Mouse (Mus musculus) NIH3T3 (cell line): ENCODE measurements at regions not wholly inside any gene's neighbourhood (a gene's known extent, or its start where the extent isn't known, plus 50 kb on each side); places are given as distances from the start of the nearest gene placed in this dataset.

Experiments used
- DNase-seq: peaks from one replicate; pipeline ENCODE4 v3.0.0-alpha.2; 2012; ENCODE audit warnings: low read depth

DNA sequence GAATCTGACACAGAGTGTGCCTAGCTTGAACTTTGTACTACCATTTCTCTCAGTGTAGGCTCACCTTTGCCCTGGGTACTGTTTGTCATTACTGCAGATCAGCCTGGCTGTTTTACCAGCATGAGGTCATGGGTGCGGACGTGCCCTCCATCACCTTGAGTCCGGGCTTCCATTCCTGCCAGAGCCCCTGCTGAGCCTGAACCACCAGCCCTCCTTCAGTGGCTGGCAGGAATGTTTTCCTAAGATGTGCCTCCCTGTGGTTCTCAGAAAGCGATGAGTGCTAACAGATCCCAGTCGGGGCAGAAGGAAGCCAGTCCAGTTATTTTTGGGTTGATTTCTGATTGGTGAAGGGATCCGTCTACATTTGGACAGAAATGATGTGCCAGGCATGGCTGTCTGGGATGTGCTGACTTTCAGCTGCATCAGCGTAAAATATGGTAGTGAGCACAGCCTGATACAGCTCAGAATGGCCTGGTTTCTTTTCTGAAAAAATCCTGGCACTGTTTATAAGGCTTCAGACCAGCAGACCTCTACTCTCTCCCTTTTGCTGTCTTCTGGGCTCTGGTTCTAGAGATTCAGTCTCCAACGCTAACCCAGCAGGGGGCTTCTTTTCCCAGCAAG, 324.0 kb upstream of the Nfe2l3 start:
- no peak for DNase-seq

DNA sequence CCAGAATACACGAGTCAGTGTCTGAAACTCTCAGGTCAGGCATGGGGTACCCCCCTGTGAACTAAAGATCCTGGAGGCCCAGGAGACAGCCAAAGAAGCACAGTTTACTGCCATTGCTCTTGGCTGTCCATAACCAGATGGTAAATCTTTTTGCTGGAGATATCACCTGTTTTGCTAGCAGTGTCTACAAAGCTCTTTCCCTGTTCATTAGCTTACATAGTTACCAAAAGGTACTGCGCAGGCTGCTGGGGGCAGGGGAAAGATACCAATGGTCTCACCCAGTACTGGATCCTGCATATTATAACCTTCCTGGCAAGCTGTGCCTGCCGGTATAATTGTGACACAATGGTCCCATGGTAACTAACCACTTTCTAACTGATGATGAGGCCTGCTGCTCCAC, 321.9 kb upstream of the Nfe2l3 start:
- no peak for DNase-seq

DNA sequence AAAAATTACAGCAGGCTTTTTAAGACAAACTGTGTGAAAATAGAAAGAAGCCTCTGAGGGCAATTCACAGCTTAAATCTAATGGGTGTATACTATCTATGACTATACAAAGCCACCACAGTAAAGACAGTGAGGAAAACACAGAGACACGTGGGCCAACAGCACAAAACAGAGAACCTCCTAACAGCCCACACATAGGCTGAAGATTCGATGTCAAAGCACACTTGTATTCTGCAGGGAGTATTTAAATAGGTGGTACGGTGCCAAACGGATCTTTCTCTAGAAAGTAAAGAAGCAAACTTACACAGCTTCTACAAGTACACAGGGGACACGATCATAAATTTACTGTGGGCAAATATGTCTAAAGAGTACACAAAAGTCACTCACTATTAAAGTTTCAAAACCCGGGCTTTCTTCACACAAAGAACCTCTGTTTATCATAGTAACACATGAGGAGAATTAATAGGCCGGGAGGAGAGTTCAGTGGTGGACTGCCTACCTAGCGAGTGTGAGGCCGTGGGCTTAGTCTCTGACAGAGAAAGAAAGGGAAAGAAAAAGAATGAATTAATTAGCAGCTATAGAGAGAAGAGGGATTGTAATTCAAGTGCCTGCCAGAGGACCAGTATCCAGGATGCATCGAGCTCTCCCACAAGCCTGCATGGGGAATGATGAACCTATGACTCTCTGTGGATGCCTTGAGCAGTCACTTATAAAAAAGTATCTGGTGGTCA, 317.7 kb upstream of the Nfe2l3 start:
- no peak for DNase-seq

DNA sequence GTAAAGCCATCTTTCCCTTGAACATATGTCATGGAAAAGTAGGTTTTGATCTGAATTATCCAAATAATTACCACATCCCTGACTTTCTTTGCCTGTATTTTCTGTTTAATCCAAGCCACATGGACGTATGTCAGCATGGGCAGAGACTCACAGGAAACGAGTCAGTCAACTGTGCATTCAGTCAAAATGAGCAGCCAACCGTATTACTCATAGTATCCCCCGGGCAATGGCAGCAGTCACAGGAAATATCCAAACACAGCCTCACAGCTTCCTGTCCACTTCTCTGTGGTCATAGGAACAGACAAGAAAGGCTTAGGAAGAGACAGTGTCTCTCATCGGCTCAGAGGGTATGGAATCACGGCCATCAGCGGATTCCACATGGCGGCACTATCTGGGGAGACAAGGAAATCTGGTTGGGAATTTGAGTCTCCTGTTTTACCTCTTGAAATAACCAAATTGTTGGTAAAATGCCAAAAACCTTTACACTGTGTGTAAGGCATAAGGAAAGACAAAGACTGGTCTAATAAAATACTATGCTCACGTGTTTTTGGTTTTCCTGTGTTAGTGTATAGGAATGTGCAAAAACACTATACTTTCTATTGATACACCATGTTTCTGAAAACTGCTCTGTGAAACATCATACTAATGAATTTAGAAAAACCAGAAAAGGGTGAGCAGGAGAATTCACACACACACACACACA, 313.5 kb upstream of the Nfe2l3 start:
- DNase-seq, result peak; percentile 92

DNA sequence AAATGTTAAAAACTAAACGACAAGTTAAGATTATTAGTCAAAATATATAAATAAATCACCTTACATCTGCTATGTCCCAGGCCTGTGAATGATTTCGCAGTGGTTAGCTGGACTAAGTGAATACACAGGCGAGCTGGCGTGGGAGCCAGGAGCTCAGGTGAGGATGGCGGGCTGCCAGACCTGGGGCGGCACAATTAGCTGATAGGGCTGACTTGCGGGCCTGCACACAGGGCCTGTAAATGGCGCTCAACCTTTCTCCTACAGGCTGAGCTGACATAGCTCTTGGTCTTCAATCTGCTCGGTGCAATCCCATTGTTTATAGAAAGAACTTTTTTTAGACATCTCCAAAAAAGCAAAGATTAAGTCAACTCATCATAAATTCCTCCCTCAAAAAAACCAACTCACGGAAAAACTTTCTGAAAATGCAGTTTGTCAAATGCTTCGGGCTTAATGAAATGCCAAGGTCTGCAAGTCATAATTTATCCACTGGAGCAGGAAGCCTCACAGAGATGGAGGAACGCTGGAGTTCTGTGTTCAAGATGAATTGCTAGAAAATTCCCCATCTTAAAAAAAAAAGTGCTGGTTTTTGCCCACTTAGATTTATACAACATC, 312.7 kb upstream of the Nfe2l3 start:
- DNase-seq, result peak; percentile 69

DNA sequence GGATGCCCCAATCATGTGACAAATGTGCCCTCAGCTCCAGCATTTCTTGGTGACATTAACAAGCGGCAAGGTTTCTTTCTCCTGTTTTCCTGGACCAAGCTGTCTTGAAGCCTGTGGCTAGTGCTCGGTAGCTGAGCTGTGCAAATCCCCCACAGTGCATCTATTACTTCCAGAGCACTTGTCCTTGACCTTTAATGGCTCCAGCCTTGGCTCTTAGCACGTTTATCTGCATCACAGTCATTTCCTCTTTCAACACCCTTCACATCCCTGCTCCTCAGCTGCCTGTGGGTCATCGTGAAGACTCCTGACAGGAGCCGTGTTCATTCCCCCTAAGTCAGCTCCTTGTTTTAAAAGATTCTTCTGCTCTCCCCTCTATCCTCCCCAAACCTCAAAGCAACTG, 309.5 kb upstream of the Nfe2l3 start:
- DNase-seq, result peak; percentile 31

DNA sequence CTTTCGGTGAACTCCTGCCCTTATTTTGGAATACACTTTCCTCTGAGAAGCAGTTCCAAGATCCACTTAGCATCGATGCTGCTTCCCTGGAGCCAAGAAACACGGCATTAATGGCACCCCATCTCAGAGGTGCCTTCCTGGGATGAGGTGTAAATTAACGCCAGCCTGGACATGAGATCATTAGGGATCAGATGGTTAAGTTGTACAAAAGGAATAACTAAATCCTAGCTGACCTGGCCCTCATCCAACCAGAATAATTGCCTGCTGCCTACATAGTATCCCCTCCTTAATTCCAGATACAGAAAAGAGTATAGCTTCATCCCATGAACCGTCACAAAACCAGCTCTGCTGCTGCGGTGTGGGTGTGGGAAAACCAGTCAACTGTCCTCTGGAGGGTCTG, 304.6 kb upstream of the Nfe2l3 start:
- DNase-seq, result no peak

DNA sequence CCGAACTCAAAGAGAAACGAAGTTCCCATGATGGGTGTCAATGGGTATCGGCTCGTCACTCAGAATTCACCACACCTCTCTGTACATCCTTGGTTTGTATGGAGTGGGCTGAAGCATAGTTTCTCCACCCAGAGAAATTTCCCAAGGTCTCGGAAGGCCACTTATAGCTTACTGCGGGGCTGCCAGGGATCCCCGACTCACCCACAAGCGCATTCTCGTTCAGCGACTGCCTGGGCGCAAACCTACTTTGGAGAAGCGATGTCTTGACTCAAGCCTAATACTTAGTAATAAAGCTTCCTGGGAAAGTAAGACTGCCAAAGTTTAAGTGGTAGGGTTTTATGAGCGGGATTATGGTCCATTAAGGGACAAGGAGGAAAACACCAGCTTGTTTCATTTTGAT, 303.4 kb upstream of the Nfe2l3 start:
- no peak for DNase-seq

DNA sequence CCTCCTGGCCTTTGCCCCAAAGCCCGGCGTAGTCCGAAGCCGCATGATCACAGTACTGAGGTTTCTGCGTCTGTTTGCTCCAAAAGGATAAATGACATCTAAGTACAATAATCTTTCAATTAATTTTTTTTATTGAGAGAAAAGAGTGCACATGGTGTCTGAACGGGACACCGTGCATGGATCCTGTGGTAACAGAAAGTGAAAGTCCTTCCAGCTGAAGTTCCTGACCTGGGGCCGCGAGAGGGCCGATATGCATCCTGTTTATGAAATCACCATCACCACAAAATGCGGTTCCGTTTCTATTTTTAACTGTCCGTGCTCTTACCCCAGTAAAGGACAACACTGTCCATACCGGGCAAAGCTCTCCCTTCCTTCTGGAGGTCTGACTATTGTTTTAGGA, 302.9 kb upstream of the Nfe2l3 start:
- no peak for DNase-seq

DNA sequence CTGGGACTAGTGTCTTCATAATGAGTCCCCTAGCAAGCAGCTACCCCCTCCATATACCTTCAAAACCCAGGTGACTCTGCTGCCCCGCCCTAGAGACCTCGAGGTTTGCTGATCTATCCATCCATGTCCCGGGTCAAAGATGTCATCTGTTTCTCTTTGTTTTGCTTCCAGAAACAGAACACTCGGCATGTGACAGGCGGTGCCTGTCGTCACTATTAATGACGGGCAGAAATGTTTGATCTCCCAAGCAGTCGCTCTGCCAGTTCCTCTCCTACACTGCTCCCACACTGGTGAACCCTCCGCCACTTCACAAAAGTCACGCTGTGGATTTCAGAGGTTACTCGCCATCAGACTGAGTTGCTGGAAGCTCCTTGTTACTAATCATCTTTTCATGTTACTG, 287.7 kb upstream of the Nfe2l3 start:
- DNase-seq, result no peak

DNA sequence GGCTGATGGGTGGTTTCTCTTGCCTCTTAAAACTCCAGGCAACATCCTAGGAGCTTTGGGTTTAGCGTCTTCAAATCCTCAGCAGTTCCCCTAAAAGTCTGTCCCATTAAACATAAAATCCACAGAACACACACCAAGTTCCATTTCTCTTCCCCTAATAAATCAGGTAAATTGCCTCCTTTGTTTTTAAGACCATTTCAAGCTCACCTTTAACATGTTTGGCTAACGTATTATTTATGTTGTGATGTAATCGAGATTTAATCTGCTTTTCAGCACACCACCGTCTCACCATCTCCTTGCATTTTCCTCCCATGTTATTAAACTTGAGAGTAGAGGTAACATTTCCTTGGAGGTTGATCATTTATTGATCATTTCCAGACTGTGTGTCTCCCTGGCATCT, 286.6 kb upstream of the Nfe2l3 start:
- no peak for DNase-seq

DNA sequence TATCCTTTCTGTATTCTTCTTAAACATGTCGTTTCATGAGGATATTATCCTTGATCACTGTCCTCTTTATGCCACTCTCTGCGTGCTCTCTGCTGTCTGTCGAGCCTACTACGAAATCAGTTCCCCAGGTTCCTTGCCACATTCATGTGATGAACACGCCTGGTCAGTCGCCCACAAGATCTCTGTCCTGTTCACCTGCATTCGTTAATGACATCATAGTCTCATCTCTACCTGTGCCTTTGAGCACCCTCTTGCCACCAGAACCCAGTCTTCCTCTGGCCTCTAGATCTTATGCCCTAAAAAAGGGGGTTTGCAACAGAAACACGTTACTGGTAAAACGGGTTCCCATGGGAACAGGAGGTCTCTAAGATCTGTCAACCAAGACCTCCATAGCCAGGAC, 283.6 kb upstream of the Nfe2l3 start:
- DNase-seq, result no peak

DNA sequence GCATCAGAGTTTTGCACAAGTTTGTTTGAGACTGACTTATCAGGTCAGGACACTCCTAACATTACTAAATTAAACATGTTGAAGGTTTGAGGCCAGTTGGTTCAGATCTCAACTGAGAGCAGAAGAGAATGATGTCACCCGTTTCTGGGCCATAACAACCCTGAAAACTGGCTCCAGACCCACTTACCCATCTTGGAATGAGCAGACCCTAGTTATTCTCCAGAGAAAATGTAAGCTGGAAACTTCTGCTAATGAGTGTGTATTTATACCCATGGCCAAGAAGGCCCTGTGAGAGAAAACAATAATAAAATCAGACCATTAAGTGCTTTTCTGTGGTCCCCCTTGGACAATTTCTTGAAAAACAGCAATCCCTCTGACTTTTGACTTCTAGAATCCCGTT, 282.4 kb upstream of the Nfe2l3 start:
- peak; percentile 27 for DNase-seq

DNA sequence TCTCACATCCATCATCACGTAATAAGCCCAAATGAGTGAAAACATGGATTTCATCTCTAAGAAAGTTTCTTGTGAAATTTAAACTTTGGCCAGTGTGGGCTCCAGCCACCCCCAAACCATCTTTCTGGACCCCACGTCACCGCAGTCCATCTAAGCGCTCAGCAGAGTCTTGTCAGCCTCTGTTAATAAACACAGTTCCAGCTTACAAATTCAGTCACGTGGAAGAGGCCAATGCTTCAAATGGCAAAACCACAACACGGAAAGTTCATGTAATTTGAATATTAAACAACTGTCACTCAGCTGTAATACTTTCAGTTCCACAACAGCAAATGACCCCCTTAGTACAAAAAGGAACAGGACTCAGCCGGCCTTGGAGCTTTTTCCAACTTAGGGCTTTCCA, 282.0 kb upstream of the Nfe2l3 start:
- no peak for DNase-seq

DNA sequence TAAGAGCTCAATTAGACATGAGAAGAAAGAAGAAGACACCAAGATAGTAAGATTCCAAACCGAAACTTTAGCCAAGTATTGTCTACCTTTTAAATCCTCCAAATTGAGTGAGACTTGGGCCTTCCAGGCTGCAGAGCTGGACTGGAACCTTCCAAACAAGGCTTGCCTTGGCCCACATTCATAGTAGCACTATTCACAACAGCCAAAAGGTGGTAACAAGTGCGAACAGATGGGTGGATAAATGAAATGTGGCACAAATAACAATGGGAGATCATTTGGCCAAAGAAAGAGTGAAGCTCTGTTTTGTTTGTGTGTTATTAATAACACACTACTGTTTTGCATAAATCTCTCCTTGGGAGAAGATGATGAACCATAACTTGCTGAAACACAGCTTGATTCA, 281.6 kb upstream of the Nfe2l3 start:
- no peak for DNase-seq

DNA sequence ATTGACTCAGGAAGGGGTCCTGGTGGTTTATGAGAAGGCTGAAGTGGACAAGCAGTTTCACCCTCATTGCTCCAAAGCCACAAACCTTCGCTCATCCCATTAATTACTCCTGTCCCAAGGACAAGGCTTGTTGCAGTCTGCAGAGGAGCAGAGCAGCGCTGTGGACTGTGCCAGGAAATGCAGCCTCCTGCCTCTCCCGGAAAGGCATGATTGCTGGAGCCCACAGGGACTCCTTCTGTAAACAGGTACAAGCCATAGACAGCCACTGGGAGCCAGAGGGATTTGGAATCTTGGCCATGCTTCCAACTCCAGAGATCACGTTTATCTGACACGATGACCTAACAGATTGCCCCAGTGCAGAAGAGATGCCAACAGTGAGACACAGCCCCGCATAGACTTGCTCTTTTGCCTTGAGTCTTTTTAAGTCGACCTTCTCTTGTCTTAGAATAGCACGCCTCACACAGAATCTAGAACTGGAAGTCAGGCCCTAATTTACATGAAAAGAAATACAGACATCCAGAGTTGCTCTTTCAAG, 275.6 kb upstream of the Nfe2l3 start:
- DNase-seq, result peak; percentile 55

DNA sequence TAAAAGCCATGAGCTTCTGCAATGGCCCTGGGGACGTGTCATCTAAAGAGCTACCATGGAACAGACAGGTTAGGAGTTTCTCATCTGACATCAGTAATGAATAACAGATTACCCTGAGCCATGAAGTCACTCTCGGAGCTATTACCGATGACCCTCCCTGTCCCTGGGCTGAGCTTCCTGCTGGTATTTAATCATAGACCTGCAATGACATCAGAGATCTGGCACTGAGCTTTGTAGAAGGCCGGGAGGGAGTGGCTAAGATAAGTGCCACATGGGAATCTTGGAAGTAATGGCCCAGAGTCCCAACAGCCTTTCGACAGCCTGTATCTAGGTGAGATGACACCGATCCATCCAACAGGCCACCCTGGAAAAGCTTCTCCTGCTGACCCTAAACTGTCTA, 271.3 kb upstream of the Nfe2l3 start:
- no peak for DNase-seq

DNA sequence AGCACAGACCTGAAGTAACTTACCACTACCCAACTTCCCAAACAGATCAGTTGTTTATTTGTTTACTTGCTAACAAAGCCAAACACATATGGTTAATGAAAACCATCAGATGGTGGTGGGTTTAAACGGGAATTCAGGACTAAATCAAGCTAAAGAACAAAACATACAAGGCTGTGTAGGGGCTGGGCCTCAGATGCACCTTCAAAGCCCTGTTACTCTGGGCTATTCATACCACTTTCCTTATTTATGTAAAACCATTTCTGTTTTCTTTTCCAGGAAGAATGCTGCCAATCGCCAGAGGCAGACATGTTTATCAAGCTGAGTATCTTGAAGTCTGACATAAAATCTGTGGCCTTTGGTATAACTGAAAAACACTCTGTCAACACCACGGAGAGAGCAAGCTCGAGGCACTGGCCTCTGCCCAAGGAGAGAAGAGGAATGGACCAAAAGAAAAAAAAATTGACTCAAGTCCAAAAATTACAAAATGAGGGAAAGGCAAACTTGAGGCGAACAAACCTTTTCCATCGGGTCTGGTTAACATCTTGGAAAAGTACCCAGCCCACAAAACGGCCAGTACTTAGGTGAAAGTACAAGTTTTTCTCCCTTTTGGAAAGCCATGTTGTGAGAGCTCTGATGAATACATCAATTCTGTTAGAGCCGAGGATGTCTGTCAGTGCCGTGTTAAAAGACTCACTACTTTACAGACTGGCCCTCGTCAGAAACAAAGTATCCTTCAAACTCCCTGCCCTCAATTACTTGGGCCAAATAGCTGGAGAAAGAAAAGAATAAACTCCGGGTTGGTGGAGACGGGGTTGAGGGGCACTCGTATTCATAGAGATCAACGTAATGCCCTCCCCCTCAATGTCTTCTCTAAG, 270.0 kb upstream of the Nfe2l3 start:
- DNase-seq, result peak; percentile 98

DNA sequence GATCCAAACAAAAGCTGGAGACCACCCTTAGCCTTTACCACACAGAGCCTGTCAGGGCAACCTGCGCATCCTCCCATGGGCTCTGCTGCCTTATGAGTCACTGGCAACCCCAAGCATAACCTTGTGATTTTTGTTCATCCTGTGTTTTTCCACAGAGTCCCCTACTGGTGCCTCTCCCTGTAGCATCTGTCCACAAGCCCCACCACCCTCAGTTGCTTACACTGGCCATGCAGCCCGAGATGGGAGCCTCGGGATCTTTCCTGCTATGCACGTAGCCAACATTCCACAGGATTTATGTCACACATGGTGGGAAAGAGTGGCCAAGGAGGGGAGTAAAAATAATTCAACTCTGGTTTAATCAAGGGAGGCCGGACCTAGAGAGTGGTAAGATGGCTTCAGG, 269.2 kb upstream of the Nfe2l3 start:
- peak; percentile 89 for DNase-seq

DNA sequence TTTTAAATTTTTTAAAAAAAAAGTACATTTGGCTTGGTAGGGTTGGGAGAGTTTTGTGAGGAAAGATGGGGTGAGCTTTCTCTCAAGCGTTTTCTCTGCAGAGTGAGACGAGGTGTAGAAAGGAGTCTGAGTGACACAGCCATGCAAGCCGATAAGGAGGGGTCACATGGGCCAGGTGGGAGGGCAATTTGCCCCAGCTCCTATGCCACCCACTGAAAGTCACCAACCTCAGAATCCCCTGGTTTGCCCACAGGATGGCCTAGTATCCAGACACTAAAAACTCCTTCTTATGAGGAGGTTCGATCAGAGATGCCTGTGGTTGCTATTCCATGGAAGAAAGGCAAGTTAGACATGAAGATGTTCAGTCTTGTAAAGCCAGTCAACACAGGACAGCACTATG, 268.6 kb upstream of the Nfe2l3 start:
- no peak for DNase-seq

DNA sequence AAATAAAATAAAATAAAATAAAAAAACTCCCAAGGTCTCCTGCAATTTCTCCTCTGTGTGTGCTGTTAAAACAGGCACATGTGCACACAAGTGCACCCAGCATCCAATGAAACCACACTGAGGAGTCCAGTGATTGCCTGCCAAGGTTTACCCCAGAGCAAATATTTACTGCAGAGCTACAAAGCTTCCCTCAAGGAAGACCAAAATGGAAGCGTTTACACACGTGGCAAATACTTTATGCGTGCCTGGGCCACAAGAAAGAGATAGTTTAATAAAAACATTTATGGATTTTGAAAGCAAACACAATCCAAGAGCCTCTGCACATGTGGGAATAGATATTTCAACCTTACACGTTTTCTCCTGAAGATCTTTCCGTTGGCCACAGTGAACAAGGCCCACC, 265.4 kb upstream of the Nfe2l3 start:
- DNase-seq, result no peak

DNA sequence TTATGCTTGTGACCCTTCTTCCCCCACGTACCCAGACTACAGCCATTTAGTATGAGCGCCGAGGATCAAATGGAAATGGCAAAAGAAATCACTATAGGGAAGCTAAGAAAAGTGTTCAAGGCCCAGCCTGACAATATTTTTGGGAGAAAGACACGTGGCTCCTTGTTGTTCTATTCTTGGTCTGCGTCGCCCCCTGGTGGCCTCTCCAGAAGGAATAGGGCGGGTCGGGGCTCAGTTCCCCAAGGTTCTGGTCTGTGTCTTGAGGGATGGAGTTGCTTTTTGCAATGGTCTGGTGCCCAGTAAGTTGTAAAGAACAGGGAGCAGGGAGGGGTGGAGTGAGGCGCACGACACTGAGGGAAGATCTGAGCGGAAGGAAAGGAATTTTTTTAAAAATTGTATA, 264.4 kb upstream of the Nfe2l3 start:
- DNase-seq, result peak; percentile 95
